Mouse (Mus musculus) neutrophil, adult 5-6 weeks (primary cell): ENCODE measurements around the gene Max. TPM values are rescaled to one million over a fixed set of nuclear protein-coding genes. Genes with fewer than 3 reads are reported as not detected.

ENCODE experiments used
- ATAC-seq: fragments of 151-379, 151-347 bp; 2 replicates; pipeline ENCODE4 v1.8.0; 2017; ENCODE audit warnings: mild to moderate bottlenecking, moderate TSS enrichment; ENCODE audit not compliant: insufficient number of reproducible peaks, poor library complexity, low FRiP score, severe bottlenecking; ENCODE audit errors: extremely low read depth
- total RNA-seq: library from RNA; stranded (forward); fragments of 200-1000 nt; gene quantifications from 2 replicates; pipeline ENCODE4 v1.2.3, GENCODE M21; 2017

Max gene
- total RNA-seq = 238 and 243 TPM in 2 replicates

DNA sequence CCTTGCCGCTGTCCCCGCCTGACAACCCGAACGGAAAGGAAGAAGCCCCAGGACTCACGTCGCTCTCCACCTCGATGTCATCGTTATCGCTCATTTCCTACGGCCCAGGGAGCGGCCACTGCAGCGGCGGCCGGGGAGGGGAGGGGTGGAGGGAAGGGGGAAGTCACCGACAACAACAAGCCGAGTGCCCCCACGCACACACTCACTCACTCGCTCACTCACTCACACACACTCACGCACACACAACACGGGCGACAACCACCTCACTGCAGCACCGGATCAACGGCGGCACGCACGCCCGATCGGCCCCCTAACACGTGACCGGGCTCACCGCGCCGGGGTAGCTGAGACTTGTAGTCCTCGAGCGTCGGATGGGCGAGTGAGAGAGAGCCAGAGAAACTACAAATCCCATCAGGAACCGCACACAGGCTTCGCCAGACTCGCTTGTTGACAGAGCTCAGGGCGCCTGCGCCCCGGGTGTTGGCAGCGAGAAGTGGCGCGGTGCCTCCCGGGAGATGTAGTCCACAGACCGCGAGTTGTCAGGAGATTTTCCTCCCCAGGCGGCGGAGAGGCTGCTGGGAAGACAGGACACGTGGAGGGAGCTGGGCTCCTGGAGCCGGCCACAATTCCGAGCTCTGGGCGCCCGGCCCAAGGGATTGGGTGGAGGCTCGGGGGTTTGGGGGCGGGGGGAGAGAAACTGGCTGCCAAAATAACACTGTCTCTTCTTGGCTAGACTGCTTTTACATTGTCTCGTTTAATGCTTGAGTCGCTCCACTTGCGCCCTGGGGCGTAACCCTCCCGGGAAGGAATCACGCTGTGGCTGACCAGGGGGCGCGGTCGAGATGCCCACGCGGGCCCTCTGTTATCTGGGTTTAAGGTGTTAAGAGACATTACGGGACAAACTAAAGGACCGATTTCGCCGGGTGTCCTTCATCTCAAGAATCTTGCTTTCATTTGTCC is at the start of gene Max:
Gene Max (minus strand): TSS at position 270 of the 960 bp plus-strand sequence.
- peak; percentile 91 for ATAC-seq

GRCm38 (mm10) chr12:77011092-77011720 is 49.2 kb upstream of the Max start:
- no peak for ATAC-seq

DNA sequence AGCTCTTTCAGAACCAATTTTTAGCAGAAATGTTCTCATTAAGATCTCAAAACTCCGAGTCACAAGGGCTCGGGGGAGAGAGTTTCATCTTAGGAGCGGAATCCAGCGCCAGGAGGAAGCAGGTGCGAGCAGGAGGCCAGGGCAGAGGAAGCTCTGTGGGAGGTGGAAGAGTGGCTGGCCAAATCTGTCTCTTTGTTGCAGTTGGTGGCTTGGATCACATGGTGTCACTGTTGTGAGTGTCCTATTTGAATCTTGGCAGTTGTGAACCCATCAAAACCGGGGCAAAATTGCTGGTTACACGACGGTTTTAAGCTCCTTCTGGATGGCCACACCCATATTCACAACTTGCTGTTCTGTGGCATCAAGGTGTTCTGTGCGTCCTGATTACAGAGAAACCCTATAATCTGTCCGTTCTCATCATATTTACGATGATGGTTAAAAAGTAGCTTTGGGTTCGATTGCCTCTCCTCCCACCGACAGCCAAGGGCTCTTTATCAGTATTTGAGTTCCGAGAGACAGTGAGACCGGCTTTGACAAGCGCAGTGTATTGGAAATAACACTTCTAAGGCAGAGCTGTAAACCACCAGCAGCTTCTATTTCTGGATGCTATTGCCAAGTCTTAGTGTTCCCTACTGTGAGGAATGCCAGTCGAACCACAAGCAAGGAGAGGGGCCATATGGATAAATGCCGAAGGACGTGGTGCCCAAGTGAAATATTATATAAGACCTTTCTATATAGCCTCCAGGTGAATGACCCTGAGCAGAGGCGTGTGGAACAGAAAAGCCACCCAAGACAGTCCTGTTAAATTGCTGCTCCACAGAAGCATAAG is 47.4 kb upstream of the Max start:
- peak; percentile 23; the same call in 1 of the 2 replicates for ATAC-seq

DNA sequence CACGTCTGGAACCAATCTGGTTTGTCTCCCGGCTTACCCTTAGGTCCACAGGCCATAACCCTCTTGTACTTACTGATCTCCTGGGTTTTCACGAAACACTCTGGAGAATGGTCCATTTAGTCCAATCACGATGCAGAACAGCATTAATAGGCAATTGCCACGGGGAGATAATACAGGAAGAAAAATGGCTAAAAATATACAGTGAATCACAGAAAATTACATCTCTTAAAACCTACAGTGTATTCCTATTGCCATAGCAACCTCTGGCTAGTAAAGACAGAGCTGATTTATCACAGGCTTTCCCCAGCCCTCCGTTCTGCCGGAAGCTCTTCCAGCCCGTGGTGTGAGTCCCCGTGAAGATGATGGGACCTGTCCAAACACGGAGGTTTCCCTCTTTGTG is 42.9 kb upstream of the Max start:
- ATAC-seq = no peak

DNA sequence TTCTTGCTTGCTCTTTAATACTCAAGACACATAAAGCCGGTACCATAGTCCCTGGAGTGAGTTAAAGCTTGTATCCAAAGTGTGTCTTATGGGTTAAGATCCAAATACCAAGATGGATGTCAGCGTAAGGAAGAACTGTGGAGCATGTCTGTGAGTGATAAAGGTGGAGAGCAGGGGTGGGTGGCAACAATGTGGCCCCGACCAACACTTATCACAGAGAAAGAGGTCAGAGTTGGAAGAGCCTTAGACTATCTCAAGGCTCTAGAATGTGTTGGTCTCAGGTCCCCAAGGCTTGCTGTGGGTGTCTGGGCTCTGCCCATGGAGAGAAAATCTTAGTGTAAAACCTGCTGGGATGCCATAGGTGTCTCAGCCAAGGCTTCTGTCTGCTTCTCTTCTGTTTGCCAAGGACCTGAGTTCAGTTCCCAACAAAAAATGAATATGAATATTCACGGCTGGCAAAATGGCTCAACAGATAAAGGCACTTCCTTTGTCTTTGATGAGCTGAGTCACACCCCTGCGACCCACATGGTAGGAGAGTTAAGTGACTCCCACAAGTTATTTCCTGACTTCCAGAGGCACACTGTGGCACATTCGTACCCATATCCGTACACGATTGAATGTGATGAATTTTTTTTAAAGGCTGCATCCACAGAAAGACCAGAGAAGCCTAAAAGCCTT is 40.7 kb upstream of the Max start:
- ATAC-seq = no peak

DNA sequence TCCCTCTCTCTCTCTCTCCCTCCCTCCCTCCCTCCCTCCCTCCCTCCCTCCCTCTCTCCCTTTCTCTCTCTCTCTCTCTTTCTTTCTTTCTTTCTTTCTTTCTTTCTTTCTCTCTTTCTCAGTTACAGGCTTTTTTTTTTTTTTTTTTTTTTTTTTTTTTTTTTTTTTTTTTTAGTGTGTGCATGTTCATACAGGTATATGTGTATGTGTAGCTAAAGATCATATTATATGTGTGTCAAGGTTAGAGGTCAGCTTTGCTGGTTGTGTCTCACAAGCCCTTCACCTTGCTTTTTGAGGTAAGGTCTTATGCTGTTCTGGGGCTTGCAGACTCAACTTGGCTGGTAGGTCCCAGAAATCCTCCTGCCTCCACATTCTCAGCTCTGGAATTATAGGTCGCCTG is 39.3 kb upstream of the Max start:
- no peak for ATAC-seq

DNA sequence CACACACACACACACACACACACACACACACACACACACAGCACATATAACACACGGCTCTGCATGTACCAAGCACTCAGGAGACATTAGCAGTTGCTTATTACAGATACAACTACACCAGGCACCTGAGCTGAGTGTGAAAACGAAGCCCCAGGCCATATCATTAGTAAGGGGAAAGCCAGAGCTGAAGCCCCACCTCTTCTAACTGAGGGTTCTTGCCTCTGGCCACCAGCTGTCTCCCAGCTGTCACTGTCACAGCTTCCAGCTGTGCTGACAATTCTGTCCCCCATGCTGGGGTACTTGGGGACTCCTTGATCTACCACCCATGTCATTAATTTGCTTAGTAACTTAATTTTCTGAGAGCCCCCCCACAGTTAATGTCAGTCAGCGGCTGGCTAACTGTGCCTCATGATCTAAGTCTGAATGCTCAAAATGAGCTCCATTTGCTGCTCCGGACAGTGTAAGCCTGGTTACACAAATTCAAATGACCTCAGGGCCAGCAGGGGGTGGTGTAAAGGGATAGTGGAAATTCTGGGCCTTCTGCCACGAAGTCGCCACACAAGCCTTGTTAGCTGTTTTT is 38.8 kb upstream of the Max start:
- ATAC-seq = no peak

GRCm38 (mm10) chr12:77000096-77000704 is 38.2 kb upstream of the Max start:
- peak; percentile 78 for ATAC-seq

DNA sequence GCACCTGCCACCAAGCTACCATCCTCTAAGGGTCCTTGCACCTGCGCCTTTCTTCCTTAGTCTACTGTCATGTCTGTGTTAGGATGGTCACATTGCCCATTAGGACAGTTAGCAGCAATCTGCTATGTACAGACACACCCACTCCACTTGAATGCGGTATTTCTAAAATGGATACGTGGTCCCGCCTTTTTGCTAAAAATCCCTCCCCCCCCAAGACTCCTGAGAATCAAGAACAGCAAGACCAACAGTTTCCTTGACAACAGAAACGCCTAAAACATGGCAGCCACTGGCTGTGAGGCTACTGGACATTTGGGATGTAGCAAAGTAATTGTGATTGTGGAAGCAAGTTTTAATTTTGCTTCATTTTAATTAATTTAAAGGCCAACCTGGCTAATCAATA is 32.8 kb upstream of the Max start:
- no peak for ATAC-seq

- no peak for ATAC-seq
These were observed 31.0 kb upstream of the Max start for GRCm38 (mm10) chr12:76992891-76993529.

GRCm38 (mm10) chr12:76982818-76983471 is 20.9 kb upstream of the Max start:
- ATAC-seq = no peak

DNA sequence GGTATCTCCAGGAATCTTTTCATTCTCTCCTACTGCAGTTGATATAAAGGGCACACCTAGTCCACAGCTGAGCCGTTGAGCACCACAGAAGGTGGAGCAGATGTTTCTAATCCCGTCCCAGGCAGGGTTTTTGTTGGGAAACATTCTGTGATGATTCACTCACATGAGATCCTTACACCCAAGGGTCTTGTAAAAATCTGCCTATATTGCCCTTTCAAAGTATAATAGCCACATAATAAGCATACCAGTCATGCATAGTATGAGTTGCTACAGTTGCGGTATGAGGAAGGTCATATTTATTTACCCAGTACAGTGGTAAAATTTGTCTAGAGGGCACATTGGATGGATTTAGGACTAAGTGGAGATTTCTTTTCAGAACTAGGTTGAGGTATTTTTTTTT is 17.5 kb upstream of the Max start:
- no peak for ATAC-seq

DNA sequence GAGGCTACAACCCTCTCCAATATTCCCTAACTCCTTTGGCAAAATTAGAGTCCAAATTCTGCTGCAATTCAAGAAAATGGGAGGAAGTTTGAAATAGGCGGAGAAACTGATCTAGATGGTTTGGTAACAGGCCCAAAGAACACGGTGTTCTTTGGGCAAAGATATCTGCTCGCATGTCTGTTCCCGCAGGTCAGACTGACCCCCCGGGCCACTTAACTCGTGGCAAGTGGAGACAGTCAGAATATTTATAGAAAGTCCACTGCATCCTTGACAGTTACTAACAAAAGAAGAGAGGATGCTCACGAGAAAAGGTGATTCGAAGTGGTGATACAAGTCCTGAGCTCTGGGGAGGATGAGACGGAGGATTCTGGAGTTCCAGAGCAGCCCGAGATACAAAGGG is 10.7 kb upstream of the Max start:
- no peak for ATAC-seq

- ATAC-seq = no peak
These were observed 10.2 kb upstream of the Max start for GRCm38 (mm10) chr12:76972241-76972640.

- no peak for ATAC-seq
These were observed 9.7 kb upstream of the Max start for GRCm38 (mm10) chr12:76971642-76972221.

DNA sequence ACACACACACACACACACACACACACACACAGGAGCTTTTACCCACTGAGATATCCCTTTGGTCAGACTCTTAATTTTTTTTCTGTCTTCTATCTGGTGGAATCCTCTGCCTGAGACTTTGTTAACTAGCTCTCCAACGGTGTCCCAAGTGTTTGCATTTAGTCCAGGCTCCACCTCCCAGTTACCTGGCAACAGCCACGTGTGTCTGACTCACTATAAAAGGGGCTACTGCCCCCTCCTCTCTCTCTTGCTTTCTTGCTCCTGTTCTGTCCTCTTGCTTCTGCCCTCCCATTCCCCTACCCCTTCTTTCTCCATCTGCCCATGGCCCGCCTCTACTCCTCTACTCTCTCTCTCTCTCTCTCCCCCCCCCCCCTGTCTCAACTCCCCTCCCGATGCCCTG is 3.9 kb upstream of the Max start:
- ATAC-seq = no peak

GRCm38 (mm10) chr12:76965089-76965488 is 3.1 kb upstream of the Max start:
- ATAC-seq = no peak
